Mouse (Mus musculus) neutrophil, adult 59 days (primary cell): ENCODE data around the gene Enpp7. TPM values are rescaled to one million over a fixed set of nuclear protein-coding genes. Genes with fewer than 3 reads are reported as not detected.

Experiments
- total RNA-seq, 2 experiments: library from RNA; stranded (reverse); gene quantifications; 1 replicate in 1 of 2; 2 replicates in 1 of 2; pipeline ENCODE4 v1.2.4; 2023

Gene Enpp7
- total RNA-seq, result not detected

DNA sequence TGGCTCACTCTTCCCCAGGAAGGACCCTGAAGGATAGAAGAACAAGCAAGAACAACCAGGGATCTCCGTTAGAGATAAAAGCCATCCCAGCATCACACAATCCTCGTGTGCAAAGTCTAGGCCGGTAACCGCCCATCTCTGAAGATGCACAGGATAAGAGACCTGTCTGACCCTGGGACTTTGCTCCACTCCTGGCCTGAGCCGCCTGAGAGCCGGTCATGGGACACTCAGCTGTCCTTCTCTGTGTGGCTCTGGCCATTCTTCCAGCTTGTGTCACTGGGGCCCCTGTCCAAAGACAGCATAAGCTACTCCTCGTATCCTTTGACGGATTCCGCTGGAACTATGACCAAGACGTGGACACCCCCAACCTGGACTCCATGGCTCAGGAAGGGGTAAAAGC, at the start of gene Enpp7:
TSS of gene Enpp7 (plus strand) at position 190 of the 400 bp plus-strand sequence.

DNA sequence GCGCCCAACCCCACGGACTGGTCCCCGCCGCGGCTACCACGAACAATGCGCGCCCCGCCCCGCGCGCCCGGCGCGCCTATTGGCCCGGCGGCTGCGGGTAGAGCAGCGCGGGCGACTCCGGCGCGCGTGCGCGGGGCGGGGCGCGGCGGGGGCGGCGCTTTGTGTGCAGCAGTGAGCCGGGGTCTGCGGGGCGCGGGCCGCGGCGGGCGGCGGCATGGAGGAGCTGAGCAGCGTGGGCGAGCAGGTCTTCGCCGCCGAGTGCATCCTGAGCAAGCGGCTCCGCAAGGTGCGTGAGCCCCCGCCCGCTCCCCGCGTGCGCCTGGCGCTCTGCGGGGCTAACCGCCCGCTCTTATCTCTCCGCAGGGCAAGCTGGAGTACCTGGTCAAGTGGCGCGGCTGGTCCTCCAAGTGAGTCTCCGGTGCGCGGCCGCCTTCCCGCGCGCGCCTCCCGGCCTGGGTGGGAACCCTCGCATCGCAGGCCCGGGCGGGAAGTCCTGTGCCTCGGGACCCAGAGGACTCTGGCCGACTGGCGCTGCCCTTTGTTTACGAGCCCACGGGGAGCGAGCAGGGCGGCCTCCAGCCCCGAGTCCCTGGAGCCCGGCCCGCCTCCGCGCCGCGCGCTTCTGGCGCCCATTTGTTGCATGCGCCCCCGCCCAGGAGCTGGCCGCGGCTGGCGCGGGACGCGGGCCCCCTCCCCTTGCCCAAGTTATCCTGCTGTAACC, 35.1 kb downstream of the Enpp7 start, which contains the start of gene Cbx2:
TSS of gene Cbx2 (plus strand) at position 68 of the 721 bp plus-strand sequence.

DNA sequence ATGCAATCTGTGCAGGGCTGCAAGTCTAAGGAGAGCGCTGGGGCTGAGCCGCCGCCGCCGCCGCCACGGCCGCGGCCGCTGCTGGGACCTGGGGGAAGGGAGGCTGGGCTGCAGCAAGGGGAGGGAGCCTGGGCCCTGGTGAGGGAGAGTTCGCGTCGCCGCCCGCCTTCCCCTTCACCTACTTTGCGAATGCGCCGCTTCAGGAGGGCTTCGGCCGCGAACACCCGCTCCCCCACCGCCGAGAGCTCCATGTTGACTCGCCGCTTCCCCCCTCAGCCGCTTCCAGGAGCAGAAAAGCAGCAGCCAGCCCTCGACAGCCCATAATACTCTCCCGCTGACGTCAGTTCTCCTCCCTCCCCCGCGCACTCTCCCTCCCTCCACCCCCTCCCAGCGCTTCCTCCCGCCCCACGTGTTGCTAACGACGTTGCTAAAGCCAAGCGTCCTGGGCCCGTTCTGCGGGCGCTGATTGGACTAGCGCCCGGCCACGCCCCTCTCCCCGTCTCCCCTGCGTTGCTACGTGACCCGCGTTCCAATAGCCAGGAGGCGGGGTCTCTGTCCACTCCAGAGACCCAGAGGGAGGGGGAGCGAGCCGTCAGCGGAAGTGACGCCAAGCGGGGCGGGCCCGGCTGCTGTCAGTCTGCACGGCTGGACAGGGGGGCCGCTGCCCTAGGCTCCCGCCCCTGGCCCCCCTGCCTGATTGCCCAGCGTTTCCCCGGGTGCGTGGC, 52.8 kb downstream of the Enpp7 start, which contains the start of gene Cbx8:
TSS of gene Cbx8 (minus strand) at position 370 of the 725 bp plus-strand sequence.

Other genes with a start within 250 kb of the Enpp7 start
- gene Rbfox3, start 76.6 kb upstream of the Enpp7 start, total RNA-seq, result not detected
- 1 to 10 TPM; 1.4 to 1.8 TPM for gene Cbx2, start 34.8 kb downstream of the Enpp7 start, total RNA-seq
- 10 to 100 TPM; 13.5 to 16.1 TPM for gene Cbx8, start 52.8 kb downstream of the Enpp7 start, total RNA-seq
- gene Cbx4, start 98.0 kb downstream of the Enpp7 start, total RNA-seq, result 10 to 100 TPM; 57.1 to 62.3 TPM
- gene Tbc1d16, start 240.3 kb downstream of the Enpp7 start, total RNA-seq, result 1 to 10 TPM in 1 of 2 experiments, under 1 TPM in 1; 0.95 to 1.1 TPM
- under 1 TPM; 0.26 to 1.00 TPM for gene Ccdc40, start 240.4 kb downstream of the Enpp7 start, total RNA-seq